Mouse (Mus musculus) spleen, adult 2 months (tissue): ENCODE data around the gene Tmem37.

Experiments used
- CTCF ChIP-seq: fragments of 200-500 bp; IDR thresholded peaks from 2 replicates; pipeline ENCODE4 v1.5.1; 2011; ENCODE audit warnings: mild to moderate bottlenecking, inconsistent platforms; ENCODE audit not compliant: insufficient read depth, insufficient read length, insufficient replicate concordance; ENCODE audit errors: extremely low read depth
- POLR2A ChIP-seq: fragments of 200-500 bp; IDR thresholded peaks from 2 replicates; pipeline ENCODE4 v1.6.1; 2011; ENCODE audit warnings: low read depth, low read length, inconsistent platforms

DNA sequence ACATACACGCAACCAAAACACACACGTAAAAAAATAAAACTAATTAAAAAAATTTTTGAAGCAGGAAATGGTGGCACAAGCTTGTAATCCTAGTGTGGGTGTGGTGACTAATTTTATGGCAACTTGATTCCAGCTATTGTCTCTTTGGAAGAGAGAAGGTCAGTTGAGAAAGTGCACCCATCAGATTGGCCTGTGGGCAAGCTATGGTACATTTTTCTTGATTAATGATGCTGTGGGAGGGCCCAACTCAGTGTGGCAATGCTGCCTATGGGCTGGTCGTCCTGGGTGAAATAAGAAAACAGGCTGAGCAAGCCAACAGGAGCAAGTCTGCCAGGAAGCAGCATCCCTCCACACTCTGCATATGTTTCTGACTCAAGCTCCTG lies 27.3 kb upstream of the Tmem37 start:
- TF ChIP-seq CTCF (no peak), POLR2A (no peak)
